Mouse (Mus musculus): ENCODE data around the gene BC049715.

GRCm38 (mm10) chr6:136813117-136813516 is 14.3 kb upstream of the BC049715 start:
- TF ChIP-seq POLR2A (IDR thresholded peaks at IDR 0.05; ENCODE audit: borderline replicate concordance, control insufficient read depth, low read depth, low read length) (no peak), CTCF (IDR thresholded peaks at IDR 0.05; ENCODE audit: control insufficient read depth, insufficient read depth, low read length) (no peak)
